Mouse (Mus musculus) stomach, postnatal 0 days (tissue): Measurements from ENCODE around the gene St6galnac4. TPM values are rescaled to one million over a fixed set of nuclear protein-coding genes. Genes with fewer than 3 reads are reported as not detected.

Source experiments
- ATAC-seq: fragments of 200-750 bp; cut with Nextera tagmentation; 2 replicates; pipeline ENCODE4 v1.8.0; 2017; ENCODE audit not compliant: low FRiP score, low TSS enrichment
- DNase-seq: peaks from one replicate; pipeline ENCODE4 v3.0.0-alpha.2; 2016; ENCODE audit warnings: low spot score
- H3K27ac ChIP-seq: fragments of 300-500 bp; sonication (generic); replicated peaks from 2 replicates; pipeline ENCODE4 v1.5.1; 2014; ENCODE audit warnings: mild to moderate bottlenecking, control low read depth
- H3K27me3 ChIP-seq: fragments of 300-500 bp; sonication (generic); 2 replicates; pipeline ENCODE4 v1.6.1; 2014; ENCODE audit warnings: low read length; ENCODE audit not compliant: control insufficient read depth, insufficient read depth
- H3K36me3 ChIP-seq: fragments of 300-500 bp; sonication (generic); 2 replicates; pipeline ENCODE4 v1.6.1; 2014; ENCODE audit warnings: low read length, mixed read lengths; ENCODE audit not compliant: control insufficient read depth, insufficient read depth
- H3K4me1 ChIP-seq: fragments of 300-500 bp; sonication (generic); replicated peaks from 2 replicates; pipeline ENCODE4 v1.6.1; 2014; ENCODE audit warnings: antibody characterized with exemption; ENCODE audit not compliant: control insufficient read depth, insufficient read depth
- H3K4me2 ChIP-seq: fragments of 300-500 bp; sonication (generic); replicated peaks from 2 replicates; pipeline ENCODE4 v1.6.1; 2014; ENCODE audit warnings: low read depth, mild to moderate bottlenecking, control low read depth, moderate library complexity
- H3K4me3 ChIP-seq: fragments of 300-500 bp; sonication (generic); 2 replicates; pipeline ENCODE4 v1.5.1; 2014; ENCODE audit warnings: low read depth, low read length, control low read depth
- H3K9ac ChIP-seq: fragments of 300-500 bp; sonication (generic); 2 replicates; pipeline ENCODE4 v1.6.1; 2014; ENCODE audit warnings: mild to moderate bottlenecking, low read length, control low read depth, mixed read lengths
- H3K9me3 ChIP-seq: fragments of 300-500 bp; sonication (generic); 2 replicates; pipeline ENCODE4 v1.6.1; 2016; ENCODE audit warnings: low read length; ENCODE audit not compliant: control insufficient read depth
- CTCF ChIP-seq: IDR thresholded peaks from 2 replicates; pipeline ENCODE4 v1.5.1; 2016; ENCODE audit warnings: antibody characterized with exemption, low read depth, mild to moderate bottlenecking, moderate library complexity
- EP300 ChIP-seq: optimal IDR thresholded peaks from 2 replicates; pipeline ENCODE3; 2016; ENCODE audit warnings: antibody characterized with exemption
- WGBS: fragments of 180-500 bp; shearing (Covaris S2); extraction: QIAGEN DNeasy Blood & Tissue Kit; methylation state at CpG from one replicate; pipeline ENCODE4 v1.1.7; 2014; 5-methylcytosine and 5-hydroxymethylcytosine counted together
- polyA plus RNA-seq: library from polyadenylated mRNA; unstranded; fragments of >200 nt; fragmentation: Nextera tagmentation; extraction: Ambion mirVana; gene quantifications from 2 replicates; pipeline ENCODE4 v1.2.1, GENCODE M21; 2015

St6galnac4 gene
- polyA plus RNA-seq, 1 experiment from 2014 or later = 7.7 TPM

- H3K36me3 ChIP-seq = no peaks in the 10 kb centered on the region
- WGBS = 65% methylated on average over 4 of the region's 4 CpGs
- no peaks in the 10 kb centered on the region for H3K27me3 ChIP-seq
- no peak for TF ChIP-seq CTCF
- TF ChIP-seq EP300 = no peak
- no peak overlapping the region for H3K4me3 ChIP-seq
- DNase-seq (no peak), ATAC-seq (no peak)
- peak overlapping the region; percentile 56; the same call in 1 of the 2 replicates for H3K27ac ChIP-seq
- no peaks in the 10 kb centered on the region for H3K9me3 ChIP-seq
- peaks cover 20% of the 10 kb centered on the region for H3K4me1 ChIP-seq
- 0 out of 2 replicates have a peak overlapping the region, but pooled peaks have one; percentile 8 for H3K4me2 ChIP-seq
- H3K9ac ChIP-seq = peak overlapping the region; percentile 13; the same call in 1 of the 2 replicates
Observed at GRCm38 (mm10) chr2:32541986-32542573, 44.8 kb upstream of the St6galnac4 start.

- no peak for TF ChIP-seq EP300
- no peak for TF ChIP-seq CTCF
- H3K4me3 ChIP-seq = no peak overlapping the region
- 48% methylated on average over 3 of the region's 3 CpGs for WGBS
- H3K27ac ChIP-seq = no peak overlapping the region
- peaks cover 12% of the 10 kb centered on the region for H3K4me1 ChIP-seq
- no peaks in the 10 kb centered on the region for H3K27me3 ChIP-seq
- H3K9me3 ChIP-seq = no peaks in the 10 kb centered on the region
- H3K9ac ChIP-seq = no peak overlapping the region
- no peak overlapping the region for H3K4me2 ChIP-seq
- no peak for ATAC-seq
- DNase-seq = no peak
- no peaks in the 10 kb centered on the region for H3K36me3 ChIP-seq
Observed at GRCm38 (mm10) chr2:32543031-32543449, 43.9 kb upstream of the St6galnac4 start.

- Histone ChIP-seq H3K4me3 (no peak overlapping the region), H3K9ac (no peak overlapping the region), H3K4me2 (no peak overlapping the region), H3K27ac (peak overlapping the region; percentile 45; the same call in 1 of the 2 replicates), H3K27me3 (no peaks in the 10 kb centered on the region), H3K4me1 (peaks cover 12% of the 10 kb centered on the region), H3K9me3 (no peaks in the 10 kb centered on the region), H3K36me3 (no peaks in the 10 kb centered on the region)
- 96% methylated on average over 1 of the region's 1 CpGs for WGBS
- ATAC-seq (no peak), DNase-seq (no peak)
- TF ChIP-seq EP300 (no peak), CTCF (no peak)
Observed at GRCm38 (mm10) chr2:32546951-32547350, 39.9 kb upstream of the St6galnac4 start.

- WGBS = 66% methylated on average over 5 of the region's 5 CpGs
- no peaks in the 10 kb centered on the region for H3K9me3 ChIP-seq
- no peak overlapping the region for H3K4me2 ChIP-seq
- H3K27ac ChIP-seq = peak overlapping the region; percentile 45
- no peaks in the 10 kb centered on the region for H3K36me3 ChIP-seq
- ATAC-seq (peak; percentile 53), DNase-seq (no peak)
- TF ChIP-seq EP300 (no peak), CTCF (no peak)
- no peaks in the 10 kb centered on the region for H3K27me3 ChIP-seq
- no peak overlapping the region for H3K4me3 ChIP-seq
- peaks cover 12% of the 10 kb centered on the region for H3K4me1 ChIP-seq
- no peak overlapping the region for H3K9ac ChIP-seq
Observed at GRCm38 (mm10) chr2:32547380-32547779, 39.5 kb upstream of the St6galnac4 start.

- Histone ChIP-seq H3K36me3 (no peaks in the 10 kb centered on the region), H3K9me3 (no peaks in the 10 kb centered on the region), H3K4me3 (no peak overlapping the region), H3K4me1 (peaks cover 12% of the 10 kb centered on the region), H3K27me3 (no peaks in the 10 kb centered on the region), H3K27ac (peak overlapping the region; percentile 56; the same call in 1 of the 2 replicates), H3K9ac (no peak overlapping the region), H3K4me2 (no peak overlapping the region)
- TF ChIP-seq CTCF (no peak), EP300 (no peak)
- 0 out of 2 replicates have a peak, but pooled peaks have one; percentile 6 for ATAC-seq
- 86% methylated on average over 7 of the region's 7 CpGs for WGBS
- peak; percentile 55 for DNase-seq
Observed at GRCm38 (mm10) chr2:32547964-32548739, 38.7 kb upstream of the St6galnac4 start.

- Histone ChIP-seq H3K4me1 (peaks cover 12% of the 10 kb centered on the region), H3K9ac (no peak overlapping the region), H3K27ac (peak overlapping the region; percentile 67; the same call in 1 of the 2 replicates), H3K36me3 (no peaks in the 10 kb centered on the region), H3K9me3 (no peaks in the 10 kb centered on the region), H3K4me2 (no peak overlapping the region), H3K27me3 (no peaks in the 10 kb centered on the region), H3K4me3 (no peak overlapping the region)
- no peak for ATAC-seq
- DNase-seq = peak; percentile 25
- TF ChIP-seq CTCF (no peak), EP300 (no peak)
- WGBS = 49% methylated on average over 9 of the region's 9 CpGs
Observed at GRCm38 (mm10) chr2:32549171-32549570, 37.7 kb upstream of the St6galnac4 start.
